Mouse (Mus musculus): ENCODE measurements around the gene Rarres1. TPM values are rescaled to one million over a fixed set of nuclear protein-coding genes. Genes with fewer than 3 reads are reported as not detected.
A peak's percentile ranks its signal among the peaks of the same experiment; 100 is the strongest.

Gene Rarres1
- polyA plus RNA-seq, 1 experiment from 2014 or later, result 3.7 TPM

- Histone ChIP-seq H3K27me3 (no peaks in the 10 kb centered on the region), H3K9ac (no peak overlapping the region), H3K36me3 (peaks cover 85% of the 10 kb centered on the region), H3K9me3 (no peaks in the 10 kb centered on the region), H3K4me3 (no peak overlapping the region), H3K27ac (replicated peaks) (no peak overlapping the region), H3K4me2 (no peak overlapping the region), H3K4me1 (replicated peaks) (no peaks in the 10 kb centered on the region)
- no peak for ATAC-seq (ENCODE audit: low read depth)
- WGBS, result 86% methylated on average over 5 of the region's 5 CpGs
These were observed 64.6 kb downstream of the Rarres1 start for GRCm38 (mm10) chr3:67450601-67451210.

- Histone ChIP-seq H3K4me1 (replicated peaks) (no peaks in the 10 kb centered on the region), H3K4me2 (no peak overlapping the region), H3K27me3 (no peaks in the 10 kb centered on the region), H3K27ac (replicated peaks) (no peak overlapping the region), H3K9ac (no peak overlapping the region), H3K9me3 (no peaks in the 10 kb centered on the region), H3K36me3 (peaks cover 83% of the 10 kb centered on the region), H3K4me3 (no peak overlapping the region)
- 95% methylated on average over 21 of the region's 21 CpGs for WGBS
- ATAC-seq (ENCODE audit: low read depth), result no peak
These were observed 65.7 kb downstream of the Rarres1 start for GRCm38 (mm10) chr3:67449660-67450059.

GRCm38 (mm10) chr3:67447143-67447542 lies 68.2 kb downstream of the Rarres1 start:
- WGBS, result 86% methylated on average over 2 of the region's 2 CpGs
- H3K36me3 ChIP-seq, result peaks cover 76% of the 10 kb centered on the region
- ATAC-seq (ENCODE audit: low read depth), result no peak
- no peaks in the 10 kb centered on the region for H3K27me3 ChIP-seq
- no peaks in the 10 kb centered on the region for H3K9me3 ChIP-seq
- no peak overlapping the region for H3K4me2 ChIP-seq
- no peak overlapping the region for H3K4me3 ChIP-seq
- no peak overlapping the region for H3K9ac ChIP-seq
- no peak overlapping the region for H3K27ac ChIP-seq (replicated peaks)
- H3K4me1 ChIP-seq (replicated peaks), result no peaks in the 10 kb centered on the region

GRCm38 (mm10) chr3:67434011-67434410 lies 81.3 kb downstream of the Rarres1 start:
- Histone ChIP-seq H3K4me2 (no peak overlapping the region), H3K4me3 (no peak overlapping the region), H3K9ac (no peak overlapping the region), H3K36me3 (peaks cover 65% of the 10 kb centered on the region), H3K9me3 (no peaks in the 10 kb centered on the region), H3K27me3 (no peaks in the 10 kb centered on the region), H3K27ac (replicated peaks) (no peak overlapping the region), H3K4me1 (replicated peaks) (peaks cover 10% of the 10 kb centered on the region)
- WGBS, result 96% methylated on average over 6 of the region's 6 CpGs
- no peak for ATAC-seq (ENCODE audit: low read depth)

- Histone ChIP-seq H3K27me3 (no peaks in the 10 kb centered on the region), H3K36me3 (peaks cover 31% of the 10 kb centered on the region), H3K9me3 (peaks cover 15% of the 10 kb centered on the region), H3K4me3 (peak within 1 kb of the TSS; percentile 79), H3K27ac (replicated peaks) (peak within 1 kb of the TSS; percentile 9; the same call in 1 of the 2 replicates), H3K9ac (peak within 1 kb of the TSS; percentile 83), H3K4me1 (replicated peaks) (peaks cover 10% of the 10 kb centered on the region), H3K4me2 (peak within 1 kb of the TSS; percentile 93)
- under 1% methylated on average over 24 of the region's 24 CpGs for WGBS
- ATAC-seq (ENCODE audit: low read depth), result peak; percentile 96
These were observed 85.3 kb downstream of the Rarres1 start, which contains the start of gene Gfm1 for GRCm38 (mm10) chr3:67429999-67430380. Gfm1 (plus strand) TSS chr3:67430096.

GRCm38 (mm10) chr3:67429338-67429998 lies 85.9 kb downstream of the Rarres1 start:
- peak overlapping the region; percentile 83 for H3K9ac ChIP-seq
- no peak overlapping the region for H3K27ac ChIP-seq (replicated peaks)
- WGBS, result 33% methylated on average over 8 of the region's 8 CpGs

More at GRCm38 (mm10) chr3:67429338-67429998, 85.9 kb downstream of the Rarres1 start:
- peak; percentile 76 for ATAC-seq (ENCODE audit: low read depth)
- Histone ChIP-seq H3K4me2 (peak overlapping the region; percentile 93), H3K9me3 (peaks cover 15% of the 10 kb centered on the region), H3K4me1 (replicated peaks) (peaks cover 10% of the 10 kb centered on the region), H3K27me3 (no peaks in the 10 kb centered on the region), H3K36me3 (peaks cover 28% of the 10 kb centered on the region), H3K4me3 (peak overlapping the region; percentile 79)

Other genes with a start within 250 kb of the Rarres1 start
- 16.1 and 17.7 TPM in 2 replicates for gene Mlf1, start 141.4 kb downstream of the Rarres1 start, polyA plus RNA-seq (2015; fragmentation: Nextera tagmentation; extraction: Ambion mirVana)
- not detected in 2 replicates for gene Gm17402, start 140.4 kb downstream of the Rarres1 start, polyA plus RNA-seq (2015; fragmentation: Nextera tagmentation; extraction: Ambion mirVana)
- gene Gfm1, start 85.4 kb downstream of the Rarres1 start, polyA plus RNA-seq (2015; fragmentation: Nextera tagmentation; extraction: Ambion mirVana), result 30.9 and 31.6 TPM in 2 replicates
- gene Lxn, start 51.6 kb downstream of the Rarres1 start, polyA plus RNA-seq (2015; fragmentation: Nextera tagmentation; extraction: Ambion mirVana), result 295 and 298 TPM in 2 replicates
- gene Mfsd1, start 67.2 kb upstream of the Rarres1 start, polyA plus RNA-seq (2015; fragmentation: Nextera tagmentation; extraction: Ambion mirVana), result 43.8 and 47.0 TPM in 2 replicates

Data from neural tube, embryonic 13.5 days (tissue).